Mouse (Mus musculus): Measurements from ENCODE around the gene Klhl29.

Klhl29 gene

GRCm38 (mm10) chr12:5375616-5376461, at the start of gene Klhl29:
Klhl29 (minus strand) TSS chr12:5375682.
- DNase-seq (ENCODE audit: low spot score) = peak; percentile 85

- DNase-seq (ENCODE audit: low spot score) = no peak
Observed at GRCm38 (mm10) chr12:5425276-5425675, 49.8 kb upstream of the Klhl29 start.

GRCm38 (mm10) chr12:5415806-5416205, 40.3 kb upstream of the Klhl29 start:
- DNase-seq (ENCODE audit: low spot score) = no peak

GRCm38 (mm10) chr12:5413976-5414375, 38.5 kb upstream of the Klhl29 start:
- DNase-seq (ENCODE audit: low spot score) = no peak

GRCm38 (mm10) chr12:5411761-5412537, 36.5 kb upstream of the Klhl29 start:
- DNase-seq (ENCODE audit: low spot score) = no peak

- no peak for DNase-seq (ENCODE audit: low spot score)
Observed at GRCm38 (mm10) chr12:5411346-5411745, 35.9 kb upstream of the Klhl29 start.

- DNase-seq (ENCODE audit: low spot score) = peak; percentile 98
Observed at GRCm38 (mm10) chr12:5410391-5411115, 35.1 kb upstream of the Klhl29 start.

GRCm38 (mm10) chr12:5407175-5407574, 31.7 kb upstream of the Klhl29 start:
- no peak for DNase-seq (ENCODE audit: low spot score)

- DNase-seq (ENCODE audit: low spot score) = no peak
Observed at GRCm38 (mm10) chr12:5397423-5397822, 21.9 kb upstream of the Klhl29 start.

- no peak for DNase-seq (ENCODE audit: low spot score)
Observed at GRCm38 (mm10) chr12:5395188-5395587, 19.7 kb upstream of the Klhl29 start.

- DNase-seq (ENCODE audit: low spot score) = no peak
Observed at GRCm38 (mm10) chr12:5387112-5387511, 11.6 kb upstream of the Klhl29 start.

GRCm38 (mm10) chr12:5386688-5387087, 11.2 kb upstream of the Klhl29 start:
- DNase-seq (ENCODE audit: low spot score) = no peak

GRCm38 (mm10) chr12:5381694-5382093, 6.2 kb upstream of the Klhl29 start:
- DNase-seq (ENCODE audit: low spot score) = no peak

GRCm38 (mm10) chr12:5374684-5375615, 532 bp downstream of the Klhl29 start:
- peak; percentile 69 for DNase-seq (ENCODE audit: low spot score)

- peak; percentile 50 for DNase-seq (ENCODE audit: low spot score)
Observed at GRCm38 (mm10) chr12:5374196-5374683, 1.2 kb downstream of the Klhl29 start.

- peak; percentile 65 for DNase-seq (ENCODE audit: low spot score)
Observed at GRCm38 (mm10) chr12:5373641-5374195, 1.8 kb downstream of the Klhl29 start.

GRCm38 (mm10) chr12:5369396-5369795, 6.1 kb downstream of the Klhl29 start:
- no peak for DNase-seq (ENCODE audit: low spot score)

GRCm38 (mm10) chr12:5364836-5365235, 10.6 kb downstream of the Klhl29 start:
- DNase-seq (ENCODE audit: low spot score) = no peak

- DNase-seq (ENCODE audit: low spot score) = no peak
Observed at GRCm38 (mm10) chr12:5363961-5364634, 11.4 kb downstream of the Klhl29 start.

GRCm38 (mm10) chr12:5359065-5359464, 16.4 kb downstream of the Klhl29 start:
- DNase-seq (ENCODE audit: low spot score) = no peak

Data from retina, embryonic 14.5 days (tissue).